Mouse (Mus musculus) lung, adult 2 months (tissue): ENCODE data around the gene Plcb3.

Source experiments
- CTCF ChIP-seq: fragments of 200-500 bp; IDR thresholded peaks from 2 replicates; pipeline ENCODE4 v1.5.1; 2011; ENCODE audit warnings: mild to moderate bottlenecking, low read length, control low read depth; ENCODE audit not compliant: insufficient read depth
- POLR2A ChIP-seq: fragments of 200-500 bp; IDR thresholded peaks from 2 replicates; pipeline ENCODE4 v1.6.1; 2011; ENCODE audit warnings: low read depth, mild to moderate bottlenecking, control low read depth, low read length, borderline replicate concordance; ENCODE audit errors: extremely low read depth

GRCm38 (mm10) chr19:6919431-6919830, 56.8 kb downstream of the Plcb3 start:
- TF ChIP-seq POLR2A (no peak), CTCF (no peak)
